Mouse (Mus musculus) heart, adult 2 months (tissue): ENCODE measurements around the gene Son. TPM values are rescaled to one million over a fixed set of nuclear protein-coding genes. Genes with fewer than 3 reads are reported as not detected.

Experiments
- DNase-seq, 2 experiments: peaks; one replicate each; pipeline ENCODE4 v3.0.0; 2021
- H3K27ac ChIP-seq: fragments of 200-600 bp; 2 replicates; pipeline ENCODE4 v1.8.1; 2022
- H3K27me3 ChIP-seq: fragments of 200-500 bp; 2 replicates; pipeline ENCODE4 v1.6.1; 2012; ENCODE audit warnings: mild to moderate bottlenecking, low read length, inconsistent platforms, mixed read lengths; ENCODE audit not compliant: control insufficient read depth, insufficient read depth
- H3K36me3 ChIP-seq: fragments of 200-500 bp; 2 replicates; pipeline ENCODE4 v1.6.1; 2012; ENCODE audit warnings: low read length, inconsistent platforms; ENCODE audit not compliant: control insufficient read depth, insufficient read depth
- H3K4me1 ChIP-seq: fragments of 200-500 bp; 2 replicates; pipeline ENCODE4 v1.6.1; 2011; ENCODE audit warnings: low read length; ENCODE audit not compliant: control insufficient read depth, insufficient read depth
- H3K4me3 ChIP-seq: fragments of 200-600 bp; 2 replicates; pipeline ENCODE4 v1.8.1; 2022
- H3K79me2 ChIP-seq: fragments of 200-500 bp; replicated peaks from 2 replicates; pipeline ENCODE4 v1.6.1; 2012; ENCODE audit warnings: mild to moderate bottlenecking, inconsistent platforms, low read length, moderate library complexity, mixed read lengths; ENCODE audit not compliant: control insufficient read depth, insufficient read depth
- H3K9ac ChIP-seq: fragments of 200-500 bp; 2 replicates; pipeline ENCODE4 v1.6.1; 2012; ENCODE audit warnings: low read depth, mild to moderate bottlenecking, control low read depth, inconsistent platforms, low read length, mixed read lengths
- CTCF ChIP-seq: fragments of 200-600 bp; IDR thresholded peaks from 2 replicates; pipeline ENCODE4 v1.8.1; 2022; ENCODE audit warnings: antibody characterized with exemption, mild to moderate bottlenecking, moderate library complexity
- EP300 ChIP-seq: fragments of 200-500 bp; IDR thresholded peaks from 2 replicates; pipeline ENCODE4 v1.6.1; 2011; ENCODE audit warnings: low read depth, low read length, control low read depth; ENCODE audit not compliant: insufficient read depth
- POLR2A ChIP-seq: fragments of 200-500 bp; IDR thresholded peaks from 2 replicates; pipeline ENCODE4 v1.6.1; 2011; ENCODE audit warnings: mild to moderate bottlenecking, low read depth, low read length, control low read depth; ENCODE audit not compliant: insufficient read depth
- WGBS: fragments of 180-500 bp; shearing (Covaris S2); methylation state at CpG from one replicate; pipeline ENCODE4 v1.1.7; 2018; 5-methylcytosine and 5-hydroxymethylcytosine counted together
- intact Hi-C: fragments of 180-260 bp; cut with DNase I; formaldehyde crosslinking; loops from one replicate; pipeline ENCODE4 v1.15.1; 2025
- polyA plus RNA-seq: library from polyadenylated mRNA; depleted of rRNA; stranded (reverse); fragments of >200 nt; gene quantifications from 2 replicates; pipeline ENCODE4 v1.2.3, GENCODE M21; 2012
- total RNA-seq, 2 experiments: library from RNA; stranded (reverse); gene quantifications; 2 replicates each; pipeline ENCODE4 v1.2.3; 2021

The Son gene
- total and polyA plus RNA-seq, 3 experiments, result 111 to 135 (median 134) TPM

- WGBS, result 11% methylated on average over 39 of the region's 39 CpGs
- intact Hi-C loops, result no loop called here
Observed at GRCm38 (mm10) chr16:91618511-91619501, 28.5 kb upstream of the Son start, which contains the start of gene Dnajc28. Gene Dnajc28 (minus strand): TSS chr16:91619026.

GRCm38 (mm10) chr16:91620185-91620584 lies 27.1 kb upstream of the Son start:
- intact Hi-C loops, result no loop called here
- Histone ChIP-seq H3K4me3 (no peak overlapping the region), H3K27ac (no peak overlapping the region), H3K9ac (no peak overlapping the region), H3K4me1 (no peaks in the 10 kb centered on the region), H3K79me2 (no peaks in the 10 kb centered on the region), H3K36me3 (no peaks in the 10 kb centered on the region), H3K27me3 (no peaks in the 10 kb centered on the region)
- no peak for DNase-seq
- 89% methylated on average over 5 of the region's 5 CpGs for WGBS
- TF ChIP-seq POLR2A, result no peak
- TF ChIP-seq EP300, result no peak
- no peak for TF ChIP-seq CTCF

More at GRCm38 (mm10) chr16:91618511-91619501, 28.5 kb upstream of the Son start, which contains the start of gene Dnajc28:
- TF ChIP-seq EP300 (no peak), CTCF (no peak), POLR2A (peak; percentile 84)
- peak; percentile 85 to 87 for DNase-seq
- Histone ChIP-seq H3K9ac (peak within 1 kb of the TSS; percentile 84), H3K36me3 (no peaks in the 10 kb centered on the region), H3K27ac (peak within 1 kb of the TSS; percentile 90), H3K4me3 (peak within 1 kb of the TSS; percentile 79), H3K79me2 (no peaks in the 10 kb centered on the region), H3K4me1 (no peaks in the 10 kb centered on the region), H3K27me3 (no peaks in the 10 kb centered on the region)

- no peaks in the 10 kb centered on the region for H3K36me3 ChIP-seq
- intact Hi-C loops, result no loop called here
- H3K4me3 ChIP-seq, result no peak overlapping the region
- no peaks in the 10 kb centered on the region for H3K27me3 ChIP-seq
- WGBS, result 84% methylated on average over 11 of the region's 11 CpGs
- no peak overlapping the region for H3K9ac ChIP-seq
- no peaks in the 10 kb centered on the region for H3K4me1 ChIP-seq
- no peak for TF ChIP-seq POLR2A
- no peaks in the 10 kb centered on the region for H3K79me2 ChIP-seq
- no peak for DNase-seq
- H3K27ac ChIP-seq, result no peak overlapping the region
Observed at GRCm38 (mm10) chr16:91620991-91621390, 26.3 kb upstream of the Son start.

GRCm38 (mm10) chr16:91623074-91623473 lies 24.2 kb upstream of the Son start:
- DNase-seq, result no peak
- Histone ChIP-seq H3K36me3 (no peaks in the 10 kb centered on the region), H3K27ac (no peak overlapping the region), H3K27me3 (no peaks in the 10 kb centered on the region), H3K79me2 (no peaks in the 10 kb centered on the region), H3K4me3 (no peak overlapping the region), H3K9ac (no peak overlapping the region), H3K4me1 (no peaks in the 10 kb centered on the region)
- TF ChIP-seq CTCF (no peak), POLR2A (no peak), EP300 (no peak)
- 92% methylated on average over 9 of the region's 9 CpGs for WGBS
- intact Hi-C loops, result no loop called here

- Histone ChIP-seq H3K9ac (no peak overlapping the region), H3K36me3 (no peaks in the 10 kb centered on the region), H3K27ac (no peak overlapping the region), H3K79me2 (no peaks in the 10 kb centered on the region), H3K4me1 (no peaks in the 10 kb centered on the region), H3K27me3 (no peaks in the 10 kb centered on the region), H3K4me3 (no peak overlapping the region)
- WGBS, result 71% methylated on average over 7 of the region's 7 CpGs
- intact Hi-C loops, result no loop called here
- DNase-seq, result no peak
- TF ChIP-seq POLR2A (no peak), EP300 (no peak), CTCF (no peak)
Observed at GRCm38 (mm10) chr16:91627831-91628230, 19.5 kb upstream of the Son start.

GRCm38 (mm10) chr16:91628673-91629072 lies 18.6 kb upstream of the Son start:
- no peak overlapping the region for H3K9ac ChIP-seq
- 89% methylated on average over 3 of the region's 3 CpGs for WGBS
- no peaks in the 10 kb centered on the region for H3K79me2 ChIP-seq
- TF ChIP-seq EP300 (no peak), POLR2A (no peak), CTCF (no peak)
- H3K36me3 ChIP-seq, result no peaks in the 10 kb centered on the region
- no peak for DNase-seq
- intact Hi-C loops, result no loop called here
- no peaks in the 10 kb centered on the region for H3K4me1 ChIP-seq
- H3K27me3 ChIP-seq, result no peaks in the 10 kb centered on the region
- H3K27ac ChIP-seq, result no peak overlapping the region
- H3K4me3 ChIP-seq, result no peak overlapping the region
